Mouse (Mus musculus) CH12.LX (cell line): ENCODE results near the gene Sgtb. TPM values are rescaled to one million over a fixed set of nuclear protein-coding genes. Genes with fewer than 3 reads are reported as not detected.

Experiments
- DNase-seq: peaks from one replicate; pipeline ENCODE4 v3.0.0-alpha.2; 2013; ENCODE audit errors: extremely low read depth
- H3K27ac ChIP-seq: 2 replicates; pipeline ENCODE4 v1.5.1; 2012; ENCODE audit warnings: low read depth, mild to moderate bottlenecking, control low read depth, moderate library complexity; ENCODE audit not compliant: insufficient read depth
- H3K27me3 ChIP-seq: replicated peaks from 2 replicates; pipeline ENCODE3; 2012; ENCODE audit warnings: inconsistent platforms
- H3K36me3 ChIP-seq, 2 experiments: replicated peaks in 1 of 2; 2 replicates each; pipeline versions ENCODE3 to v1.6.1; 2012; ENCODE audit warnings: inconsistent platforms in 1 of 2, low read length in 1 of 2, mild to moderate bottlenecking in 1 of 2, mixed read lengths in 1 of 2, moderate library complexity in 1 of 2; ENCODE audit not compliant: control insufficient read depth in 1 of 2, insufficient read depth in 1 of 2
- H3K4me1 ChIP-seq, 2 experiments: 2 replicates each; pipeline ENCODE4 v1.6.1; 2012; ENCODE audit warnings: inconsistent platforms in 1 of 2, moderate library complexity in 1 of 2; ENCODE audit not compliant: insufficient read depth in 2 of 2, control insufficient read depth in 1 of 2
- H3K4me2 ChIP-seq: 2 replicates; pipeline ENCODE4 v1.6.1; 2012; ENCODE audit warnings: low read depth, mild to moderate bottlenecking, control low read depth; ENCODE audit not compliant: poor library complexity, insufficient read depth, severe bottlenecking
- H3K4me3 ChIP-seq, 3 experiments: fragments of 150-350 bp in 1 of 3; sonication (generic) in 1 of 3; replicated peaks in 1 of 3; 2 replicates each; pipeline versions ENCODE3 to v1.5.1; 2011 to 2012; ENCODE audit warnings: low read depth in 2 of 3, low read length in 2 of 3, mild to moderate bottlenecking in 2 of 3, moderate library complexity in 2 of 3, control low read depth in 1 of 3, improper control_type of control experiment in 1 of 3, inconsistent platforms in 1 of 3, mixed read lengths in 1 of 3; ENCODE audit not compliant: poor library complexity in 1 of 3
- H3K79me2 ChIP-seq: replicated peaks from 2 replicates; pipeline ENCODE4 v1.6.1; 2012; ENCODE audit warnings: mild to moderate bottlenecking, moderate library complexity; ENCODE audit not compliant: control insufficient read depth, poor library complexity, insufficient read depth, severe bottlenecking; ENCODE audit errors: extremely low read depth
- H3K9ac ChIP-seq: 2 replicates; pipeline ENCODE4 v1.6.1; 2012; ENCODE audit warnings: low read depth, mild to moderate bottlenecking, control low read depth, moderate library complexity; ENCODE audit not compliant: insufficient read depth
- H3K9me3 ChIP-seq: replicated peaks from 2 replicates; pipeline ENCODE3; 2012; ENCODE audit warnings: low read length, inconsistent platforms, mixed read lengths
- CHD2 ChIP-seq: IDR thresholded peaks from 2 replicates; pipeline ENCODE4 v1.6.1; 2011; ENCODE audit warnings: low read length, improper control_type of control experiment
- ETS1 ChIP-seq: conservative IDR thresholded peaks from 2 replicates; pipeline ENCODE4 v1.6.1; 2012; ENCODE audit warnings: low read depth, mild to moderate bottlenecking, inconsistent platforms, low read length, improper control_type of control experiment, moderate library complexity
- GABPA ChIP-seq: IDR thresholded peaks from 2 replicates; pipeline ENCODE4 v1.6.1; 2012; ENCODE audit warnings: low read depth, low read length, improper control_type of control experiment, inconsistent platforms; ENCODE audit not compliant: insufficient replicate concordance
- HCFC1 ChIP-seq: IDR thresholded peaks from 2 replicates; pipeline ENCODE4 v1.6.1; 2012; ENCODE audit warnings: low read depth, mild to moderate bottlenecking, inconsistent platforms, low read length, improper control_type of control experiment
- MAFK ChIP-seq: IDR thresholded peaks from 2 replicates; pipeline ENCODE4 v1.6.1; 2011; ENCODE audit warnings: low read length, improper control_type of control experiment; ENCODE audit not compliant: insufficient replicate concordance
- MAX ChIP-seq: IDR thresholded peaks from 2 replicates; pipeline ENCODE4 v1.6.1; 2011; ENCODE audit warnings: low read length, improper control_type of control experiment
- MXI1 ChIP-seq: IDR thresholded peaks from 2 replicates; pipeline ENCODE4 v1.6.1; 2011; ENCODE audit warnings: mild to moderate bottlenecking, low read depth, low read length, improper control_type of control experiment
- MYC ChIP-seq: IDR thresholded peaks from 2 replicates; pipeline ENCODE4 v1.6.1; 2011; ENCODE audit warnings: low read depth, mild to moderate bottlenecking, improper control_type of control experiment, low read length
- NELFE ChIP-seq: IDR thresholded peaks from 2 replicates; pipeline ENCODE4 v1.6.1; 2011; ENCODE audit warnings: low read depth, low read length, improper control_type of control experiment
- NRF1 ChIP-seq: IDR thresholded peaks from 2 replicates; pipeline ENCODE4 v1.6.1; 2014; ENCODE audit warnings: low read depth, mild to moderate bottlenecking, inconsistent platforms, low read length, improper control_type of control experiment, moderate library complexity
- PAX5 ChIP-seq: IDR thresholded peaks from 2 replicates; pipeline ENCODE4 v1.6.1; 2012; ENCODE audit warnings: low read length, inconsistent platforms, mixed read lengths
- RAD21 ChIP-seq: IDR thresholded peaks from 2 replicates; pipeline ENCODE4 v1.6.1; 2011; ENCODE audit warnings: low read depth, mild to moderate bottlenecking, low read length, improper control_type of control experiment, moderate library complexity
- SIN3A ChIP-seq: IDR thresholded peaks from 2 replicates; pipeline ENCODE4 v1.6.1; 2012; ENCODE audit warnings: low read length, improper control_type of control experiment, inconsistent platforms
- TBP ChIP-seq: conservative IDR thresholded peaks from 2 replicates; pipeline ENCODE4 v1.6.1; 2011; ENCODE audit warnings: low read depth, low read length, improper control_type of control experiment
- ZC3H11A ChIP-seq: IDR thresholded peaks from 2 replicates; pipeline ENCODE4 v1.6.1; 2012; ENCODE audit warnings: low read depth, mild to moderate bottlenecking, inconsistent platforms, low read length, improper control_type of control experiment
- ZKSCAN1 ChIP-seq: IDR thresholded peaks from 2 replicates; pipeline ENCODE4 v1.6.1; 2012; ENCODE audit warnings: low read depth, inconsistent platforms, low read length, improper control_type of control experiment, borderline replicate concordance
- ZMIZ1 ChIP-seq: IDR thresholded peaks from 2 replicates; pipeline ENCODE4 v1.6.1; 2012; ENCODE audit warnings: low read depth, mild to moderate bottlenecking, inconsistent platforms, low read length, improper control_type of control experiment
- dilution Hi-C: fragments of 300-500 bp; cut with MboI; formaldehyde crosslinking; loops from 2 replicates; pipeline ENCODE4 v1.14.3; 2020; ENCODE audit warnings: low sequenced_read_pairs; ENCODE audit not compliant: extremely low pct_unique_long_range_greater_than_20kb, extremely low pct_ligation_motif_present
- in situ Hi-C: fragments of 300-500 bp; cut with MboI; formaldehyde crosslinking; loops from 3 replicates; pipeline ENCODE4 v1.14.3; 2019; ENCODE audit warnings: low sequenced_read_pairs, low pct_ligation_motif_present, low pct_unique_long_range_greater_than_20kb, mixed read lengths
- polyA plus RNA-seq: library from polyadenylated mRNA; unstranded; fragments of >175 nt; gene quantifications from 2 replicates; pipeline ENCODE4 v1.2.1, GENCODE M21; 2012; ENCODE audit warnings: low read depth; ENCODE audit not compliant: insufficient read length
- total RNA-seq, 2 experiments: library from RNA; depleted of rRNA; stranded (reverse); fragments of 300-350 nt in 1 of 2; fragments of >200 nt in 1 of 2; gene quantifications; 2 replicates each; pipeline ENCODE4 v1.2.3; 2012 to 2014

Sgtb gene
- total and polyA plus RNA-seq, 3 experiments = 3.1 to 5.0 (median 3.5) TPM

DNA sequence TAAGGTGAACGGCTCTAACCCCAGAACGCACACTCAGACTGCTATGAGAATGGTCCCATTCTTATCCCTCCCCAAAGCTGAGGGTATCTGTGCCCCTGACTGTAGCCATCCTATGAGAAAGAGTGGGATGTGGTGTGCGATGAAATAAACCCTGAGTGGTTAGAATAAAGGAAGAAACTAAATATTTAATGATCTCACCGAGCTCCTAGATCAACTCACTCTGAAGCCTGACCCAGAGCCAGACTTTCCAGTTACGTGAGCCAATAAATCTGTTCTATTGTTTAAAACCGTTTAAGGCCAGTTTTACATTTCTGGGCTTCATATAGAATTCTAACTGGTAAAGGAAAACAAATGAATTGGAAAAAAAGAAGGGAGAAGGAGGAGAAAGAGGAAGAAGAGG is 32.5 kb upstream of the Sgtb start:
- dilution Hi-C loops = no loop called here
- H3K4me1 ChIP-seq = peaks cover 0 to 9% of the 10 kb centered on the region in 2 experiments; a peak in 2 of 4 replicates
- no peak overlapping the region for H3K9ac ChIP-seq
- H3K79me2 ChIP-seq = no peaks in the 10 kb centered on the region
- in situ Hi-C loops = loop anchor here (25.0 kb wide), 1 partner anchor 315 kb away; the partner anchor contains the start of gene Srek1
- H3K36me3 ChIP-seq = peaks cover 17 to 71% of the 10 kb centered on the region in 2 experiments
- H3K9me3 ChIP-seq = no peaks in the 10 kb centered on the region
- H3K4me2 ChIP-seq = no peak overlapping the region
- H3K4me3 ChIP-seq = no peak overlapping the region
- no peak overlapping the region for H3K27ac ChIP-seq
- H3K27me3 ChIP-seq = no peaks in the 10 kb centered on the region
- DNase-seq = no peak
- TF ChIP-seq ETS1 = no peak

DNA sequence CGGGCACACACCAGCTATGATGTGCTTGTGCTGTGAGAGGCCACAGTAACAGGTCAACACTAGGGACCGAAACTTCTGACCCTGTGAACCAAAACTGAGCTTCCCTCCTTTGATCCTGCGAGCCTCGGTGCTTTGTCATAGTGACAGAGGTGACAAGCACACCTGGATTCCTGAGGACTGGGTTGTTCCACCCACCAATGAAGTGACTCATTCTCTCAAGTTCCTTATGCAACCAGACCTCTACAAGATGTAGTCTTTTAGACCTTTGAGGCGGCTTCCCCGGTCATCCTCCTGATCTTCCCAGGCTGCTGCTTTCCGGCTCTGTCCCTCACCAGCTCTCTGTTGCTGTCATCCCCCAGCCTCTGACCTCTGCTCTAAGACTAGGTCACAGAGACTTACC is 27.0 kb upstream of the Sgtb start:
- Histone ChIP-seq H3K9ac (no peak overlapping the region), H3K9me3 (no peaks in the 10 kb centered on the region), H3K4me1 (peaks cover 3 to 41% of the 10 kb centered on the region in 2 experiments; a peak in 3 of 4 replicates), H3K36me3 (peaks cover 3 to 65% of the 10 kb centered on the region in 2 experiments), H3K4me3 (no peak overlapping the region), H3K27me3 (no peaks in the 10 kb centered on the region), H3K79me2 (no peaks in the 10 kb centered on the region)
- in situ Hi-C loops = loop anchor here (25.0 kb wide), 1 partner anchor 320 kb away; the partner anchor contains the start of gene Srek1
- no peak for DNase-seq
- no peak for TF ChIP-seq ZC3H11A
- no peak for TF ChIP-seq PAX5
- TF ChIP-seq NELFE = no peak
- TF ChIP-seq CHD2 = no peak
- TF ChIP-seq MAFK = no peak
- TF ChIP-seq, all 38 proteins: peak for 0
- no peak overlapping the region for H3K4me2 ChIP-seq
- dilution Hi-C loops = no loop called here
- no peak overlapping the region for H3K27ac ChIP-seq

DNA sequence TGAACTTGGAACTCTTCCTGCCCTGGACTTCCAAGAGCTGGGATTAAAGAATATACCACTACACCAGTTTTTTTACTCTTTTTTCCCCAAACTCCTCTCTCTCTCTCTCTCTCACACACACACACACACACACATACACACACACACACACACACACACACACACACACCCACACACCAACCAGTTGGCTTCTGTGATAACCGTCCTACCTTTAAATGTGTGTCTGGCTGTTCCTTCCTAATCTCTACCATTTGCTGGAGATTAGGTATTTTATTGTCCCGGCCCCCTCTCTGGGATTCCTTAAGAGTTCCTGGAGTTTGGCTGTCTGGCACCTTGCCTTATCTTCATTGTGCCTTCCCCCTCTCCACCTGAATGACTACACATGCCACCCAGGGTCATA is 24.9 kb upstream of the Sgtb start:
- H3K4me2 ChIP-seq = no peak overlapping the region
- H3K9me3 ChIP-seq = no peaks in the 10 kb centered on the region
- no peak for TF ChIP-seq MAX
- no peak for TF ChIP-seq HCFC1
- TF ChIP-seq ZKSCAN1 = no peak
- no peak for TF ChIP-seq NRF1
- TF ChIP-seq MYC = no peak
- TF ChIP-seq ZMIZ1 = no peak
- no peak for TF ChIP-seq ETS1
- TF ChIP-seq MXI1 = no peak
- no peak for TF ChIP-seq TBP
- TF ChIP-seq RAD21 = no peak
- no peak for TF ChIP-seq GABPA
- TF ChIP-seq SIN3A = no peak
- H3K79me2 ChIP-seq = no peaks in the 10 kb centered on the region; the same call in 1 of the 2 replicates
- DNase-seq = no peak
- H3K27me3 ChIP-seq = no peaks in the 10 kb centered on the region
- no peak overlapping the region for H3K4me3 ChIP-seq
- H3K36me3 ChIP-seq = peaks cover 3 to 48% of the 10 kb centered on the region in 2 experiments
- H3K9ac ChIP-seq = no peak overlapping the region
- H3K27ac ChIP-seq = no peak overlapping the region
- dilution Hi-C loops = no loop called here
- H3K4me1 ChIP-seq = peaks cover 4 to 59% of the 10 kb centered on the region in 2 experiments
- in situ Hi-C loops = loop anchor here (25.0 kb wide), 1 partner anchor 322 kb away; the partner anchor contains the start of gene Srek1
